Mouse (Mus musculus) lung, adult 2 months (tissue): ENCODE results near the gene AU022252.

Experiments
- CTCF ChIP-seq: fragments of 200-500 bp; IDR thresholded peaks from 2 replicates; pipeline ENCODE4 v1.5.1; 2011; ENCODE audit warnings: mild to moderate bottlenecking, low read length, control low read depth; ENCODE audit not compliant: insufficient read depth
- POLR2A ChIP-seq: fragments of 200-500 bp; IDR thresholded peaks from 2 replicates; pipeline ENCODE4 v1.6.1; 2011; ENCODE audit warnings: low read depth, mild to moderate bottlenecking, control low read depth, low read length, borderline replicate concordance; ENCODE audit errors: extremely low read depth

DNA sequence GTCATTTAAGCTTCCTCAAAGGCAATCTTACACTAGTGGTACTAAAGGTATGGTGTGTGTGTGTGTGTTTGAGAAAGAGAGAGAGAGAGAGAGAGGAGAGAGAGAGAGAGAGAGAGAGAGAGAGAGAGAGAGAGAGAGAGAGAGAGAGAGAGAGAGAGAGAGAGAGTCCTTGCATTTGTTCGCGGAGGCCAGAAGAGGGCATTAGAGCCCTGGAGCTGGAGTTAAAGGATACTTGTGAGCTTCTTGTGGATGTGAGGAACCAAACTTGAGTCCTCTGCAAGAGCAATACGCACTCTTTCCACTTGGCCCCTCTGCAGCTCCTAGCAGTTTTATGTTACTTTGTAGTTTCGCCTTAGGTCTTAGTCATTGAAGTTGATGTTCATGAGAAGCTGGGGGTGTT lies 69.5 kb downstream of the AU022252 start:
- no peak for TF ChIP-seq CTCF
- no peak for TF ChIP-seq POLR2A
